Comparison of ENCODE assay signal across 8 mouse cellular contexts in the genomic region with DNA sequence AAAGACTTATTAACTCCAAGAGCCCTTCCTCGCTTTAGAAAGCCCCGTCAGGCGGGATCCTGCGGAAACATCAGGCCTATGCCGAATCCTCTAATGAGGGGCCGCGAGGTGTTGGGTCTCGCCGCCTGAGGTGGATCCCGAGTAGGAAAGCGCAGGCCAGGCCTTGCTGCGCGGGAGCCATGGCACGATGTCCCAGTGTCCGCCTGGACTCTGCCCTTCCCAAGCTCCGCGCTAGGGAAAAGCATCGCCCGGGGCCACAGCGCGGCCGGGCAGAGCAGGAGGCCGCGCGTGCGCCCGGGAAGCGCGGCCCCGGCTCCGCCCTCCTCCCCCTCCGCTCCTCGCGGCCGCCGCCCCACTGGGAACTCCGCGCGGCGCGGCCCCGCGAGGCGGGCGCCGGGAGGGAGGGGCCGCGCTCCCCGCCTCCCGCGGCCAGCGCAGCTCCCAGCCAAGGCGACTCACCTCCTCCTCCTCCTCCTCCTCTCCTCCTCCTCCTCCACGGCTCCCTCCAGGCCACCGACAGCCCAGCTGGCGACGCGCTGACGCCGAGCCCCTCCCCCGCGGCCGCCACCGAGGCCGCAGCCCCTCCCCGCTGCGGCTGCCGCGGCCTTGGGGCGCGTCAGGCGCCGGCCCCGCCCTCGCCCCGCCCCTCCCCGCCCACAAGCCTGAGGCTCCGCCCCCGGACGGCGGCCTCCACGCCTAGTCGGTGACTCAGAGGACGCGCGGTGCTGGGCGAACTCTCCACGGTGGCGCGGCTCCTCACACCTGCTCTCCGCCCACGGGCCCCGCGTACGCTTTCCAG. TPM values are rescaled to one million over a fixed set of nuclear protein-coding genes. Genes with fewer than 3 reads are reported as not detected.
DNase-seq lines count a peak whose midpoint lies in the region; ATAC-seq and TF ChIP-seq lines count a peak whose summit lies in the region.

No protein-coding gene starts in this region.

- no peaks in the 10 kb centered on the region for H3K27me3 ChIP-seq in embryonic facial prominence, embryonic 12.5 days
- no peaks in the 10 kb centered on the region for H3K27me3 ChIP-seq in limb, embryonic 11.5 days (ENCODE audit: control insufficient read depth, insufficient read depth, low read length)
- no peaks in the 10 kb centered on the region for H3K27me3 ChIP-seq in midbrain, embryonic 13.5 days
- no peaks in the 10 kb centered on the region for H3K27me3 ChIP-seq in small intestine, adult 2 months (ENCODE audit: control insufficient read depth, insufficient read depth, low read length)

- TF ChIP-seq POLR2A in small intestine, adult 2 months (IDR thresholded peaks at IDR 0.05; ENCODE audit: low read depth, low read length), result peak; percentile 95

- peak overlapping the region; percentile 71 for H3K4me3 ChIP-seq in embryonic facial prominence, embryonic 12.5 days
- H3K4me3 ChIP-seq in limb, embryonic 11.5 days (ENCODE audit: low read depth, low read length), result peak overlapping the region; percentile 62
- H3K4me3 ChIP-seq in midbrain, embryonic 13.5 days (replicated peaks), result peak overlapping the region; percentile 75
- peak overlapping the region; percentile 99 for H3K4me3 ChIP-seq in small intestine, adult 2 months (ENCODE audit: low read depth, low read length)

- peak overlapping the region; percentile 92 for H3K27ac ChIP-seq in embryonic facial prominence, embryonic 12.5 days
- H3K27ac ChIP-seq in limb, embryonic 11.5 days (replicated peaks; ENCODE audit: low read depth, low read length), result peak overlapping the region; percentile 75
- H3K27ac ChIP-seq in midbrain, embryonic 13.5 days, result peak overlapping the region; percentile 89
- peak overlapping the region; percentile 97 for H3K27ac ChIP-seq in small intestine, adult 2 months (ENCODE audit: insufficient read depth, low read depth, low read length)

- H3K9ac ChIP-seq in embryonic facial prominence, embryonic 12.5 days, result peak overlapping the region; percentile 66
- H3K9ac ChIP-seq in limb, embryonic 11.5 days (ENCODE audit: low read length), result peak overlapping the region; percentile 68
- H3K9ac ChIP-seq in midbrain, embryonic 13.5 days (replicated peaks), result peak overlapping the region; percentile 83

- H3K9me3 ChIP-seq in embryonic facial prominence, embryonic 12.5 days, result no peaks in the 10 kb centered on the region
- no peaks in the 10 kb centered on the region for H3K9me3 ChIP-seq in limb, embryonic 11.5 days (ENCODE audit: control insufficient read depth, low read length)
- H3K9me3 ChIP-seq in midbrain, embryonic 13.5 days, result no peaks in the 10 kb centered on the region

- peak; percentile 95 for DNase-seq in 3134 (ENCODE audit: extremely low read depth, insufficient read length, low spot score)
- peak; percentile 93 to 96 for DNase-seq in adrenal gland, postnatal 36 days
- peak; percentile 89 to 96 for DNase-seq in heart, adult 18-20 months
- peak; percentile 90 for DNase-seq in kidney, adult 18-20 months
- DNase-seq in limb, embryonic 11.5 days (ENCODE audit: low spot score), result peak; percentile 89

- peak overlapping the region; percentile 72 for H3K4me2 ChIP-seq in embryonic facial prominence, embryonic 12.5 days (replicated peaks)
- peak overlapping the region; percentile 70 for H3K4me2 ChIP-seq in limb, embryonic 11.5 days (ENCODE audit: low read depth, severe bottlenecking)
- peak overlapping the region; percentile 68 for H3K4me2 ChIP-seq in midbrain, embryonic 13.5 days (replicated peaks)

- 0 out of 2 replicates have a peak, but pooled peaks cover 7% of the 10 kb centered on the region for H3K4me1 ChIP-seq in embryonic facial prominence, embryonic 12.5 days
- H3K4me1 ChIP-seq in limb, embryonic 11.5 days (ENCODE audit: control insufficient read depth, insufficient read depth, low read length), result no peaks in the 10 kb centered on the region
- peaks cover 11% of the 10 kb centered on the region for H3K4me1 ChIP-seq in midbrain, embryonic 13.5 days (replicated peaks)
- H3K4me1 ChIP-seq in small intestine, adult 2 months (ENCODE audit: control insufficient read depth, insufficient read depth, insufficient read length, low read length), result peaks cover 4% of the 10 kb centered on the region; the same call in 1 of the 2 replicates

- peak; percentile 97 for ATAC-seq in embryonic facial prominence, embryonic 12.5 days (ENCODE audit: insufficient number of reproducible peaks, insufficient read depth, low FRiP score, low TSS enrichment)
- peak; percentile 98 for ATAC-seq in limb, embryonic 11.5 days (ENCODE audit: insufficient number of reproducible peaks, low FRiP score, low TSS enrichment, low read depth)
- ATAC-seq in midbrain, embryonic 13.5 days, result peak; percentile 98

- 2% methylated on average over 64 of the region's 95 CpGs for WGBS in embryonic facial prominence, embryonic 12.5 days
- WGBS in limb, embryonic 11.5 days, result under 1% methylated on average over 63 of the region's 95 CpGs
- WGBS in midbrain, embryonic 13.5 days, result 1% methylated on average over 45 of the region's 95 CpGs
- WGBS in small intestine, adult 2 months, result 2% methylated on average over 72 of the region's 95 CpGs

- no peak for TF ChIP-seq CTCF in small intestine, adult 2 months (IDR thresholded peaks at IDR 0.05; ENCODE audit: extremely low read depth, insufficient read length, insufficient replicate concordance, low read depth, low read length)

- H3K36me3 ChIP-seq in embryonic facial prominence, embryonic 12.5 days, result no peaks in the 10 kb centered on the region
- H3K36me3 ChIP-seq in limb, embryonic 11.5 days (ENCODE audit: control insufficient read depth, insufficient read depth, low read length), result no peaks in the 10 kb centered on the region
- H3K36me3 ChIP-seq in midbrain, embryonic 13.5 days, result no peaks in the 10 kb centered on the region
- no peaks in the 10 kb centered on the region for H3K36me3 ChIP-seq in small intestine, adult 2 months (ENCODE audit: control insufficient read depth, insufficient read depth, low read length)

RNA-seq across cellular contexts. Expression of a gene that starts 0.6 kb away (rescaled TPM):
- 10 to 100 TPM; 13.3 to 13.9 TPM for total RNA-seq in adrenal gland, postnatal 36 days (2021)
- 13.3 and 17.7 TPM in 2 replicates for polyA plus RNA-seq in embryonic facial prominence, embryonic 12.5 days (2016; fragmentation: Nextera tagmentation; extraction: Ambion mirVana)
- 10 to 100 TPM; 20.6 to 22.1 TPM for total RNA-seq in heart, adult 18-20 months (2021)
- 9.7 and 14.3 TPM in 2 replicates for polyA plus RNA-seq in limb, embryonic 11.5 days (2014; fragmentation: Nextera tagmentation; extraction: Ambion mirVana)
- 19.5 and 19.7 TPM in 2 replicates for polyA plus RNA-seq in midbrain, embryonic 13.5 days (2015; fragmentation: Nextera tagmentation; extraction: Ambion mirVana)
- polyA plus RNA-seq in small intestine, adult 2 months (2012; rRNA removed), result 0.70 and 1.9 TPM in 2 replicates

Comparison
In these comparisons a context has a peak if more than half of its experiments do, and no peak if none do; other contexts are left out.
1. Peak in every context shown above with its lines: DNase-seq, ATAC-seq, H3K4me3 ChIP-seq and H3K27ac ChIP-seq.